Mouse (Mus musculus) erythroblast, embryonic 14.5 days (primary cell): ENCODE results near the gene Asxl2.

Experiments
- GATA1 ChIP-seq: IDR thresholded peaks from 2 replicates; pipeline ENCODE4 v1.6.1; 2012; ENCODE audit warnings: low read length, inconsistent platforms, mixed read lengths
- TAL1 ChIP-seq: IDR thresholded peaks from 3 replicates; pipeline ENCODE4 v1.6.1; 2012; ENCODE audit warnings: low read length, inconsistent platforms, mixed read lengths

- no peak for TF ChIP-seq GATA1
- no peak for TF ChIP-seq TAL1
Measured at GRCm38 (mm10) chr12:3377755-3378154, 48.9 kb upstream of the Asxl2 start.
